Mouse (Mus musculus) retina, postnatal 1 day (tissue): ENCODE measurements around the gene Maml2.

Experiments
- DNase-seq: peaks from one replicate; pipeline ENCODE4 v3.0.0-alpha.2; 2012

The Maml2 gene

GRCm38 (mm10) chr9:13454651-13455123 is 156.9 kb downstream of the Maml2 start:
- DNase-seq: peak; percentile 30

GRCm38 (mm10) chr9:13455231-13455630 is 157.5 kb downstream of the Maml2 start:
- no peak for DNase-seq

- no peak for DNase-seq
Observed at GRCm38 (mm10) chr9:13457774-13458173, 160.0 kb downstream of the Maml2 start.

GRCm38 (mm10) chr9:13459371-13459770 is 161.6 kb downstream of the Maml2 start:
- no peak for DNase-seq

GRCm38 (mm10) chr9:13460012-13460411 is 162.3 kb downstream of the Maml2 start:
- no peak for DNase-seq

- no peak for DNase-seq
Observed at GRCm38 (mm10) chr9:13460926-13461325, 163.2 kb downstream of the Maml2 start.

- DNase-seq: no peak
Observed at GRCm38 (mm10) chr9:13465358-13466020, 167.7 kb downstream of the Maml2 start.

GRCm38 (mm10) chr9:13466351-13466750 is 168.6 kb downstream of the Maml2 start:
- DNase-seq: no peak

GRCm38 (mm10) chr9:13466816-13467215 is 169.1 kb downstream of the Maml2 start:
- DNase-seq: no peak

GRCm38 (mm10) chr9:13467745-13468144 is 170.0 kb downstream of the Maml2 start:
- DNase-seq: no peak

- DNase-seq: no peak
Observed at GRCm38 (mm10) chr9:13468778-13469177, 171.0 kb downstream of the Maml2 start.

- DNase-seq: no peak
Observed at GRCm38 (mm10) chr9:13470013-13470412, 172.3 kb downstream of the Maml2 start.

- no peak for DNase-seq
Observed at GRCm38 (mm10) chr9:13474951-13475350, 177.2 kb downstream of the Maml2 start.

GRCm38 (mm10) chr9:13479275-13479674 is 181.5 kb downstream of the Maml2 start:
- no peak for DNase-seq

- no peak for DNase-seq
Observed at GRCm38 (mm10) chr9:13483199-13484068, 185.7 kb downstream of the Maml2 start.

GRCm38 (mm10) chr9:13484267-13485240 is 186.8 kb downstream of the Maml2 start:
- no peak for DNase-seq

GRCm38 (mm10) chr9:13485914-13486313 is 188.2 kb downstream of the Maml2 start:
- no peak for DNase-seq

GRCm38 (mm10) chr9:13491107-13491506 is 193.3 kb downstream of the Maml2 start:
- no peak for DNase-seq

GRCm38 (mm10) chr9:13491854-13492620 is 194.3 kb downstream of the Maml2 start:
- no peak for DNase-seq

- no peak for DNase-seq
Observed at GRCm38 (mm10) chr9:13492807-13493206, 195.1 kb downstream of the Maml2 start.

- DNase-seq: no peak
Observed at GRCm38 (mm10) chr9:13493746-13494145, 196.0 kb downstream of the Maml2 start.

GRCm38 (mm10) chr9:13495530-13495929 is 197.8 kb downstream of the Maml2 start:
- DNase-seq: no peak
